Comparison of ENCODE assay signal across 8 mouse cellular contexts in genomic region chr14:25640421-25641056, GRCm38 (mm10). TPM values are rescaled to one million over a fixed set of nuclear protein-coding genes. Genes with fewer than 3 reads are reported as not detected.
DNase-seq lines count a peak whose midpoint lies in the region; ATAC-seq lines count a peak whose summit lies in the region.
"Had no signal": no experiment of that assay in that cellular context is flagged by ENCODE, and none has a peak within 500 bp of the region (broad histone marks: within the 10 kb centered on the region; RNA-seq: fewer than 3 reads in every experiment).

No protein-coding gene starts in this region.

- ATAC-seq in midbrain, embryonic 13.5 days = no peak
- ATAC-seq in midbrain, embryonic 11.5 days (ENCODE audit: low FRiP score) = no peak
- ATAC-seq in neural tube, embryonic 15.5 days (ENCODE audit: low FRiP score) = no peak

- H3K36me3 ChIP-seq in midbrain, embryonic 13.5 days = peaks cover 96% of the 10 kb centered on the region
- peaks cover 44% of the 10 kb centered on the region for H3K36me3 ChIP-seq in midbrain, embryonic 11.5 days (ENCODE audit: control insufficient read depth, insufficient read depth, low read length)
- H3K36me3 ChIP-seq in neural tube, embryonic 15.5 days = peaks cover 64% of the 10 kb centered on the region

- WGBS in midbrain, embryonic 13.5 days = 60% methylated on average over 6 of the region's 6 CpGs
- 73% methylated on average over 6 of the region's 6 CpGs for WGBS in midbrain, embryonic 11.5 days
- WGBS in neural tube, embryonic 15.5 days = 65% methylated on average over 6 of the region's 6 CpGs

- H3K27ac ChIP-seq in midbrain, embryonic 13.5 days = peak overlapping the region; percentile 61
- H3K27ac ChIP-seq in midbrain, embryonic 11.5 days (ENCODE audit: low read depth, low read length) = no peak overlapping the region
- peak overlapping the region; percentile 28 for H3K27ac ChIP-seq in neural tube, embryonic 15.5 days (replicated peaks)
- H3K27ac ChIP-seq: macrophage had no signal

- H3K9ac ChIP-seq in midbrain, embryonic 13.5 days (replicated peaks) = 0 out of 2 replicates have a peak overlapping the region, but pooled peaks have one; percentile 7
- no peak overlapping the region for H3K9ac ChIP-seq in midbrain, embryonic 11.5 days (ENCODE audit: low read length)
- no peak overlapping the region for H3K9ac ChIP-seq in neural tube, embryonic 15.5 days (replicated peaks)

- H3K4me3 ChIP-seq in midbrain, embryonic 13.5 days (replicated peaks) = no peak overlapping the region
- no peak overlapping the region for H3K4me3 ChIP-seq in midbrain, embryonic 11.5 days (ENCODE audit: low read depth, low read length)
- no peak overlapping the region for H3K4me3 ChIP-seq in neural tube, embryonic 15.5 days (replicated peaks)

- peaks cover 36% of the 10 kb centered on the region for H3K4me1 ChIP-seq in midbrain, embryonic 13.5 days (replicated peaks)
- H3K4me1 ChIP-seq in midbrain, embryonic 11.5 days (ENCODE audit: control insufficient read depth, insufficient read depth, low read length) = no peaks in the 10 kb centered on the region; the same call in 1 of the 2 replicates
- H3K4me1 ChIP-seq in neural tube, embryonic 15.5 days = peaks cover 38% of the 10 kb centered on the region

- H3K27me3 ChIP-seq in midbrain, embryonic 13.5 days = no peaks in the 10 kb centered on the region
- no peaks in the 10 kb centered on the region for H3K27me3 ChIP-seq in midbrain, embryonic 11.5 days (ENCODE audit: control insufficient read depth, insufficient read depth, low read length)
- H3K27me3 ChIP-seq in neural tube, embryonic 15.5 days (replicated peaks) = no peaks in the 10 kb centered on the region

- no peaks in the 10 kb centered on the region for H3K9me3 ChIP-seq in midbrain, embryonic 13.5 days
- H3K9me3 ChIP-seq in midbrain, embryonic 11.5 days (ENCODE audit: control insufficient read depth, low read length) = no peaks in the 10 kb centered on the region
- H3K9me3 ChIP-seq in neural tube, embryonic 15.5 days (replicated peaks) = no peaks in the 10 kb centered on the region

- H3K4me2 ChIP-seq in midbrain, embryonic 13.5 days (replicated peaks) = no peak overlapping the region
- no peak overlapping the region for H3K4me2 ChIP-seq in midbrain, embryonic 11.5 days
- H3K4me2 ChIP-seq in neural tube, embryonic 15.5 days = no peak overlapping the region

- intact Hi-C loops in heart, postnatal 10 days (cut with DNase I) = no loop called here

- no peak for DNase-seq in midbrain, embryonic 11.5 days (ENCODE audit: low spot score, missing footprints)
- peak; percentile 66 for DNase-seq in adrenal gland, postnatal 10 days
- DNase-seq in heart, postnatal 10 days = peak; percentile 43 to 66
- no peak for DNase-seq in layer of hippocampus, postnatal 10 days (ENCODE audit: low spot score in 2 of 2)
- DNase-seq in gastrocnemius, postnatal 4 days (ENCODE audit: low spot score in 2 of 2) = no peak

RNA-seq across cellular contexts. Expression of gene Ppif, which starts 53.4 kb away (rescaled TPM):
- polyA plus RNA-seq in midbrain, embryonic 13.5 days (2015; fragmentation: Nextera tagmentation; extraction: Ambion mirVana) = 25.3 and 25.5 TPM in 2 replicates
- 36.2 and 37.4 TPM in 2 replicates for polyA plus RNA-seq in midbrain, embryonic 11.5 days (2014; fragmentation: Nextera tagmentation; extraction: Ambion mirVana)
- total RNA-seq in adrenal gland, postnatal 10 days (2021) = 10 to 100 TPM; 47.9 to 66.6 TPM
- total RNA-seq in heart, postnatal 10 days (2021) = 100 to 1,000 TPM; 248 to 271 TPM
- polyA plus RNA-seq in neural tube, embryonic 15.5 days (2015; fragmentation: Nextera tagmentation; extraction: Ambion mirVana) = 38.0 and 42.9 TPM in 2 replicates
- 10 to 100 TPM; 25.4 to 26.7 TPM for total RNA-seq in layer of hippocampus, postnatal 10 days (2021)
- total RNA-seq in gastrocnemius, postnatal 4 days (2021) = 10 to 100 TPM; 27.0 to 31.5 TPM

Comparison
In these comparisons a context has a peak if more than half of its experiments do, and no peak if none do; other contexts are left out.
1. DNase-seq: peak in adrenal gland, postnatal 10 days (single experiment) and heart, postnatal 10 days (2 of 2); none in midbrain, embryonic 11.5 days (single experiment), layer of hippocampus, postnatal 10 days (0 of 2) and gastrocnemius, postnatal 4 days (0 of 2).